Mouse (Mus musculus) brain, adult 2 months (tissue): ENCODE measurements at regions not wholly inside any gene's neighbourhood (a gene's known extent, or its start where the extent isn't known, plus 50 kb on each side); places are given as distances from the start of the nearest gene placed in this dataset.
"Not testable (repeated sequence)": the region's sequence is repeated elsewhere in the genome, so short reads cannot be mapped to it uniquely, and the experiment has no call there.

Experiments used
- DNase-seq: peaks from one replicate; pipeline ENCODE4 v3.0.0; 2011; ENCODE audit warnings: low read depth, low spot score

- no peak for DNase-seq
These were observed 80.0 kb downstream of the Samd9l start for GRCm38 (mm10) chr6:3319378-3319777.

GRCm38 (mm10) chr6:3307598-3308220 lies 91.7 kb downstream of the Samd9l start:
- peak; percentile 6 for DNase-seq

- DNase-seq = not testable (repeated sequence)
These were observed 94.3 kb downstream of the Samd9l start for GRCm38 (mm10) chr6:3304881-3305620.

- DNase-seq = peak; percentile 3
These were observed 106.1 kb downstream of the Samd9l start for GRCm38 (mm10) chr6:3293316-3293715.

GRCm38 (mm10) chr6:3291983-3292382 lies 107.4 kb downstream of the Samd9l start:
- not testable (repeated sequence) for DNase-seq

GRCm38 (mm10) chr6:3268726-3269125 lies 130.6 kb downstream of the Samd9l start:
- not testable (repeated sequence) for DNase-seq

- not testable (repeated sequence) for DNase-seq
These were observed 133.9 kb downstream of the Samd9l start for GRCm38 (mm10) chr6:3265477-3265876.
